Mouse (Mus musculus): ENCODE results near the gene Spata25. TPM values are rescaled to one million over a fixed set of nuclear protein-coding genes. Genes with fewer than 3 reads are reported as not detected.
A peak's percentile ranks its signal among the peaks of the same experiment; 100 is the strongest.
"Not testable (repeated sequence)": the region's sequence is repeated elsewhere in the genome, so short reads cannot be mapped to it uniquely, and the experiment has no call there.

Gene Spata25
- total and polyA plus RNA-seq, 2 experiments from 2014 or later = not detected

- H3K36me3 ChIP-seq (ENCODE audit: insufficient read depth, low read length) = no peaks in the 10 kb centered on the region
Observed at GRCm38 (mm10) chr2:164871602-164872303, 43.4 kb upstream of the Spata25 start.

DNA sequence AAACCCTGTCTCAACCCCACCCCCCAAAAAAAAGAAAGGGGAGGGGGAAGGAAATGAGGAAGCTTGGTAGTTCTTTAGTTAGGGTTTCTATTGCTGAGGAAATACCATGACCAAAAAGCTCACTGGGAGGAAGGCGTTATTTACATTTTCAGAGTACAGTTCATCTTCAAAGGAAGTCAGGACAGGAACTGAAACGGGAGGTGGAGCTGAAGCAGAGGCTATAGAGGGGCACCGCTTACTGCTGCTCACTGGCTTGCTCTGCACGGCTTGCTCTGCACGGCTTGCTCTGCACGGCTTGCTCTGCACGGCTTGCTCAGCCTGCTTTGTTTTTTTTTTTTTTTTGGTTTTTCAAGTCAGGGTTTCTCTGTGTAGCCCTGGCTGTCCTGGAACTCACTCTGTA is 40.2 kb upstream of the Spata25 start:
- no peaks in the 10 kb centered on the region for H3K9me3 ChIP-seq (ENCODE audit: low read length)
- no peaks in the 10 kb centered on the region for H3K36me3 ChIP-seq (ENCODE audit: insufficient read depth, low read length)
- 72% methylated on average over 7 of the region's 7 CpGs for WGBS
- no peak overlapping the region for H3K27ac ChIP-seq (ENCODE audit: low read depth, low read length)
- no peak overlapping the region for H3K9ac ChIP-seq (replicated peaks; ENCODE audit: low read length, poor library complexity, severe bottlenecking)
- no peak for TF ChIP-seq CTCF (IDR thresholded peaks at IDR 0.05)
- no peaks in the 10 kb centered on the region for H3K4me1 ChIP-seq (ENCODE audit: insufficient read depth, low read length)
- H3K27me3 ChIP-seq (ENCODE audit: insufficient read depth, low read length) = no peaks in the 10 kb centered on the region
- no peak for ATAC-seq (ENCODE audit: low FRiP score)
- DNase-seq (ENCODE audit: low spot score) = no peak
- no peak overlapping the region for H3K4me3 ChIP-seq (ENCODE audit: low read depth, low read length)
- H3K4me2 ChIP-seq (ENCODE audit: low read depth, low read length, poor library complexity, severe bottlenecking) = no peak overlapping the region

More at GRCm38 (mm10) chr2:164871602-164872303, 43.4 kb upstream of the Spata25 start:
- no peak overlapping the region for H3K4me3 ChIP-seq (ENCODE audit: low read depth, low read length)
- H3K4me2 ChIP-seq (ENCODE audit: low read depth, low read length, poor library complexity, severe bottlenecking) = no peak overlapping the region
- no peaks in the 10 kb centered on the region for H3K27me3 ChIP-seq (ENCODE audit: insufficient read depth, low read length)
- ATAC-seq (ENCODE audit: low FRiP score) = no peak
- H3K9ac ChIP-seq (replicated peaks; ENCODE audit: low read length, poor library complexity, severe bottlenecking) = no peak overlapping the region
- WGBS = 56% methylated on average over 6 of the region's 6 CpGs
- no peaks in the 10 kb centered on the region for H3K9me3 ChIP-seq (ENCODE audit: low read length)
- no peak for DNase-seq (ENCODE audit: low spot score)
- no peak overlapping the region for H3K27ac ChIP-seq (ENCODE audit: low read depth, low read length)
- no peak for TF ChIP-seq CTCF (IDR thresholded peaks at IDR 0.05)
- no peaks in the 10 kb centered on the region for H3K4me1 ChIP-seq (ENCODE audit: insufficient read depth, low read length)

DNA sequence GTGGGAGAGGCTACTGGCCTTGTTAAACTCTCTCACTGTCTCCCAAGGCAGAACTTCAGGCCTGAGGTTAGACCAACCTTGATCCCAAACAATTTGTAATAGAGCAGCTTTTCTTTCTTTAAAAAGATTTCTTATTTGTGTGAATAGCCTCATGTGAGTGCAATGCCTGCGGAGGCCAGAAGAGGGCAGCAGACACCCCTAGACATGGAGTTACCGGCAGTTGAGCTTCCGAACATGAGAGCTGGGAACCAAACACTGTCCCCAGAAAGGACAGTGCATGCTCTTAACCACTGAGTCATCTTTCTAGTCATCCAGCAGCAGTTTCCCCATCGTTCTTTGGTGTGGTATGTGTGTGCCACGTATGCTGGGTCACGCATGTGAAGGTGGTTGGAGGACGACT is 39.2 kb upstream of the Spata25 start:
- H3K4me2 ChIP-seq (ENCODE audit: low read depth, low read length, poor library complexity, severe bottlenecking) = no peak overlapping the region
- WGBS = 95% methylated on average over 7 of the region's 7 CpGs
- peak; percentile 50 for TF ChIP-seq CTCF (IDR thresholded peaks at IDR 0.05)
- no peaks in the 10 kb centered on the region for H3K27me3 ChIP-seq (ENCODE audit: insufficient read depth, low read length)
- H3K4me1 ChIP-seq (ENCODE audit: insufficient read depth, low read length) = no peaks in the 10 kb centered on the region
- ATAC-seq (ENCODE audit: low FRiP score) (no peak), DNase-seq (ENCODE audit: low spot score) (no peak)
- H3K9me3 ChIP-seq (ENCODE audit: low read length) = no peaks in the 10 kb centered on the region
- no peak overlapping the region for H3K9ac ChIP-seq (replicated peaks; ENCODE audit: low read length, poor library complexity, severe bottlenecking)
- no peak overlapping the region for H3K4me3 ChIP-seq (ENCODE audit: low read depth, low read length)
- no peaks in the 10 kb centered on the region for H3K36me3 ChIP-seq (ENCODE audit: insufficient read depth, low read length)
- H3K27ac ChIP-seq (ENCODE audit: low read depth, low read length) = no peak overlapping the region

DNA sequence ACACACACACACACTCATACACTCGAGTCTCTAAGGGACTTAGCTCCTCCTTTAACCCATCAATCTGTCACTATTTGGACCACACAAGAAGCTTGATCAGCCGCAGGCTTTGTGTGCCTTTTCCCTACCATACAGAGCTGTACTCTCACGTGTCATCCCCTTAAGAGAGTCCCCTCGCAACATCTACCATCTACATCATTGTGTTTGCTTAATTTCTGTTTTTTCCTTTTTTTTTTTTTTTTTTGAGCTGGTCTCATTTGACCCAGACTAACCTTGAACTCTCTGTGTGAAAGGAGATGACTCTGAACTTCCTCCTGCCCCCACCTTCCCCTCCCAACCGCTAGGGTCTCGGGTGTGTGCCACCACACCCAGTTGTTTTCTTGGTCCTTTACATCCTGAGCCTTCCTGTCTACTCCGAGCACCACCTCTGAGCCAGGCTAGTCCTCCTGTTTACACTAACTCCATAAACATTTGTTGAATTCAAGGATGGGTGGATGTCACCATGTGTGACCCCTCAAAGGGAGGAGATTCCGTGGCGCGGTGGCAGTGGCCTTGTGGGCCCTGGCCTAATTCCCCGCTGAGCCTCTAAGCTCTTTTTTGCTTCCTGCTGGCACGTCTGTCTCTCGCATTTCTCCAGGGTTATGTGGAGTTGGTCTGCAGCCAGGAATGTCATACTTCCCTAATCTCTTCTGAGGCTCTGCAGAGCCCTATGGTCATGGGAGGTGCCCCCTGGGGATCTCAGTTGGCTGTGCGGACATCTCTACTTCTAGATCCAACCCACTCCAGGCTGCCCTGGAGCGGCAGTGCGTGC is 38.6 kb upstream of the Spata25 start:
- no peak overlapping the region for H3K27ac ChIP-seq (ENCODE audit: low read depth, low read length)
- WGBS = 63% methylated on average over 16 of the region's 16 CpGs
- no peak for TF ChIP-seq CTCF (IDR thresholded peaks at IDR 0.05)
- H3K9ac ChIP-seq (replicated peaks; ENCODE audit: low read length, poor library complexity, severe bottlenecking) = no peak overlapping the region
- H3K4me3 ChIP-seq (ENCODE audit: low read depth, low read length) = no peak overlapping the region
- ATAC-seq (ENCODE audit: low FRiP score) (no peak), DNase-seq (ENCODE audit: low spot score) (no peak)
- H3K9me3 ChIP-seq (ENCODE audit: low read length) = no peaks in the 10 kb centered on the region
- H3K4me1 ChIP-seq (ENCODE audit: insufficient read depth, low read length) = no peaks in the 10 kb centered on the region
- no peaks in the 10 kb centered on the region for H3K36me3 ChIP-seq (ENCODE audit: insufficient read depth, low read length)
- no peaks in the 10 kb centered on the region for H3K27me3 ChIP-seq (ENCODE audit: insufficient read depth, low read length)
- H3K4me2 ChIP-seq (ENCODE audit: low read depth, low read length, poor library complexity, severe bottlenecking) = no peak overlapping the region

DNA sequence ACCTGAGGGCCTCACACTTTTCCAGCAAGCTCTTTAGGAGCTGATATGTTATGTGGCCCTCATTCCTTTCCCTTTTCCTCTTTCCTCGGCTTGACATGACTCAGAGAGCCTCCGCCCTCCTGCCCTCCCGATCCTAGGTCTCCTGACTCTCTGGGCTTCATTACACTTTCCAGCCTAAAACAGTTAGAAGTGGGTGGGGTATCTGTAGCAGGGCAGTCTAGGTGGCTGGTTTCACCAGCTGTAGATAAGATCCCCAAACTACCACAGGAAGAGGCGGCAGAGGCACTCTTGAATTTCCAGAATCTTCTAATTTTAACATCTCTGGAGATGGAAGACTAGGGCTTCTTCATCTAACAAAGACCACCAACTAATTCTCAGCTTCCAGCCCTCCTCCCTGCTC is 36.3 kb upstream of the Spata25 start:
- no peak for DNase-seq (ENCODE audit: low spot score)
- H3K36me3 ChIP-seq (ENCODE audit: insufficient read depth, low read length) = no peaks in the 10 kb centered on the region
- no peak overlapping the region for H3K4me2 ChIP-seq (ENCODE audit: low read depth, low read length, poor library complexity, severe bottlenecking)
- no peaks in the 10 kb centered on the region for H3K4me1 ChIP-seq (ENCODE audit: insufficient read depth, low read length)
- no peak overlapping the region for H3K27ac ChIP-seq (ENCODE audit: low read depth, low read length)
- H3K9me3 ChIP-seq (ENCODE audit: low read length) = no peaks in the 10 kb centered on the region
- no peaks in the 10 kb centered on the region for H3K27me3 ChIP-seq (ENCODE audit: insufficient read depth, low read length)
- TF ChIP-seq CTCF (IDR thresholded peaks at IDR 0.05) = no peak
- H3K4me3 ChIP-seq (ENCODE audit: low read depth, low read length) = no peak overlapping the region
- no peak overlapping the region for H3K9ac ChIP-seq (replicated peaks; ENCODE audit: low read length, poor library complexity, severe bottlenecking)
- WGBS = 90% methylated on average over 4 of the region's 4 CpGs
- ATAC-seq (ENCODE audit: low FRiP score) = no peak

- WGBS = 92% methylated on average over 7 of the region's 9 CpGs
- not testable (repeated sequence) for H3K36me3 ChIP-seq (ENCODE audit: insufficient read depth, low read length); H3K4me1 ChIP-seq (ENCODE audit: insufficient read depth, low read length); H3K27ac ChIP-seq (ENCODE audit: low read depth, low read length); H3K9ac ChIP-seq (replicated peaks; ENCODE audit: low read length, poor library complexity, severe bottlenecking); ATAC-seq (ENCODE audit: low FRiP score); H3K4me3 ChIP-seq (ENCODE audit: low read depth, low read length); H3K4me2 ChIP-seq (ENCODE audit: low read depth, low read length, poor library complexity, severe bottlenecking); H3K9me3 ChIP-seq (ENCODE audit: low read length); H3K27me3 ChIP-seq (ENCODE audit: insufficient read depth, low read length); DNase-seq (ENCODE audit: low spot score)
Observed at GRCm38 (mm10) chr2:164863411-164863810, 35.1 kb upstream of the Spata25 start.
